Mouse (Mus musculus): ENCODE measurements around the gene Btbd18. TPM values are rescaled to one million over a fixed set of nuclear protein-coding genes. Genes with fewer than 3 reads are reported as not detected.

The Btbd18 gene
- polyA plus RNA-seq, 1 experiment from 2014 or later = 0.39 TPM

DNA sequence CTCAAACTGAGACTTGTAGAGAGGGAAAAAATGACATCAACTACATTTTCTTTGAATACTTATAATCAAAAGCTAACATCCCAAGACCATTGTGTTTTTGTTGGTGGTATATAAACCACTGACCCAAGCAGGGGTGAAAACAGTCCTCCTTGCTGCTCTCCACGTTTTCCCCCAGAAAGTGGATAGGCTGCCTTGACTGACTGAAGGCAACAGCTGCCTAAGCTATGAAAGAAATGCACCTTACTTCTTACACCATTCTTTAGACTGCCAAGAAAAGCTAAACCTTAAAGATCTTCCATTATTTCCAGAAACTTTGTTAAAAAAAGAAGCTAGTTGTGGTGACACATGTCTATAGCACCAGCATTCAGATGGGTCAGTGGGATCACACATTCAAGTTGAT lies 12.7 kb upstream of the Btbd18 start:
- Histone ChIP-seq H3K9me3 (ENCODE audit: low read depth, low read length) (no peaks in the 10 kb centered on the region), H3K36me3 (ENCODE audit: insufficient read depth) (no peaks in the 10 kb centered on the region), H3K4me2 (0 out of 2 replicates have a peak overlapping the region, but pooled peaks have one; percentile 10), H3K27me3 (ENCODE audit: insufficient read depth, low read length) (no peaks in the 10 kb centered on the region), H3K4me1 (ENCODE audit: insufficient read depth) (no peaks in the 10 kb centered on the region; the same call in 1 of the 2 replicates), H3K27ac (ENCODE audit: low read depth) (no peak overlapping the region), H3K9ac (no peak overlapping the region), H3K4me3 (ENCODE audit: low read depth, low read length) (no peak overlapping the region)
- DNase-seq = no peak
- no peak for TF ChIP-seq CTCF (IDR thresholded peaks at IDR 0.05; ENCODE audit: low read depth)
- 63% methylated on average over 1 of the region's 1 CpGs for WGBS
- no peak for ATAC-seq (ENCODE audit: insufficient read depth)

DNA sequence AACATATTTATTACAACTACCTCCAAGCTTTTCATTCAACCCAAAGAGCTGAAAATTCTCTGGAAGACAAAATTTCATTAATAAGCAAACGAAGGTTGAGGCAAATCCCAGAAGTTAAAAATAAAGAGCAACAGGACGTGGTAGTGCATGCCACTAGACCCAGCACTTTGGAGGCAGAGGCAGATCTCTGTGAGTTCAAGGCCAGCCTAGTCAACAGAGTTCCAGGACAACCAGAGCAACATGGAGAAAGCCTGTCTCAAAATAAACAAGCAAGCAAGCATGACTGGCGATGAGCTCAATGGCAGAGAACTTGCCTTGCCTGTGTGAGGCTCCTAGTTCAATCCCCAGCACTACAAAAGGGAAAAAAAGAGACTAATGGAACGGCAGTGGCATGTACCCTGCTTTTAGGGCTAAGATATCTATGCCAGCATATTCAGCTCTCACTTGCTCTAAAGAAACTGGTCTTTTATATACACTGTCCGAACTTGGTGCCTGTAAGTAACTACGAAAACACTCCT lies 11.8 kb upstream of the Btbd18 start:
- no peaks in the 10 kb centered on the region for H3K27me3 ChIP-seq (ENCODE audit: insufficient read depth, low read length)
- H3K9me3 ChIP-seq (ENCODE audit: low read depth, low read length) = no peaks in the 10 kb centered on the region
- 86% methylated on average over 6 of the region's 6 CpGs for whole genome bisulfite sequencing
- ATAC-seq (ENCODE audit: insufficient read depth) (no peak), DNase-seq (no peak)
- no peak overlapping the region for H3K4me3 ChIP-seq (ENCODE audit: low read depth, low read length)
- no peak overlapping the region for H3K27ac ChIP-seq (ENCODE audit: low read depth)
- no peak overlapping the region for H3K9ac ChIP-seq
- H3K36me3 ChIP-seq (ENCODE audit: insufficient read depth) = no peaks in the 10 kb centered on the region
- H3K4me2 ChIP-seq = peak overlapping the region; percentile 61
- TF ChIP-seq CTCF (IDR thresholded peaks at IDR 0.05; ENCODE audit: low read depth) = no peak
- no peaks in the 10 kb centered on the region; the same call in 1 of the 2 replicates for H3K4me1 ChIP-seq (ENCODE audit: insufficient read depth)

DNA sequence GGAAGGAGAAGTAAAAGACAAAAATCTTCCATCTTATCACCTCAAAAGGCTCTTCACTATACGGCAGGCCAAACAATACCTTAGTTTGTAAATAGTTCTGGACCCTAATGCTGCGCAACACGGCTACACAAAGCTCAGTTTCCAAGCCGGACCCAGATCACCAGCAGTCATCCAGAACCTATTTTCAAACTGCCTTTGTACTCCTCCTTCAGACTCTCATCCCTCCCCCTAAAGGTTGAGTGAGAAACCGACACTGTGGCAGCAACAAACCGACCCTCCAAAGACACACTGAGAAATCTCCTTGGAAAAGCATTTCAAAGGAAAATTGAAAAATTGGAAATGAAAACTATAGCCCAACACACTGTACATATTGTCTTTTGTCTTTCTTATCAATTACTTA lies 10.5 kb upstream of the Btbd18 start:
- Histone ChIP-seq H3K27ac (ENCODE audit: low read depth) (no peak overlapping the region), H3K27me3 (ENCODE audit: insufficient read depth, low read length) (no peaks in the 10 kb centered on the region), H3K4me3 (ENCODE audit: low read depth, low read length) (peak overlapping the region; percentile 60), H3K36me3 (ENCODE audit: insufficient read depth) (no peaks in the 10 kb centered on the region), H3K4me2 (peak overlapping the region; percentile 61), H3K9me3 (ENCODE audit: low read depth, low read length) (no peaks in the 10 kb centered on the region), H3K9ac (peak overlapping the region; percentile 55), H3K4me1 (ENCODE audit: insufficient read depth) (no peaks in the 10 kb centered on the region; the same call in 1 of the 2 replicates)
- DNase-seq = peak; percentile 64
- peak; percentile 47 for TF ChIP-seq CTCF (IDR thresholded peaks at IDR 0.05; ENCODE audit: low read depth)
- 25% methylated on average over 6 of the region's 6 CpGs for WGBS
- ATAC-seq (ENCODE audit: insufficient read depth) = no peak; the same call in 1 of the 2 replicates

GRCm38 (mm10) chr2:84649674-84650073 lies 9.2 kb upstream of the Btbd18 start:
- H3K4me2 ChIP-seq = peak overlapping the region; percentile 61
- peak overlapping the region; percentile 85 for H3K9ac ChIP-seq
- WGBS = 0% methylated on average over 10 of the region's 10 CpGs
- H3K36me3 ChIP-seq (ENCODE audit: insufficient read depth) = no peaks in the 10 kb centered on the region
- ATAC-seq (ENCODE audit: insufficient read depth) = no peak
- H3K4me1 ChIP-seq (ENCODE audit: insufficient read depth) = no peaks in the 10 kb centered on the region; the same call in 1 of the 2 replicates
- no peak for TF ChIP-seq CTCF (IDR thresholded peaks at IDR 0.05; ENCODE audit: low read depth)
- DNase-seq = peak; percentile 52
- H3K27ac ChIP-seq (ENCODE audit: low read depth) = peak overlapping the region; percentile 99
- no peaks in the 10 kb centered on the region for H3K27me3 ChIP-seq (ENCODE audit: insufficient read depth, low read length)
- no peaks in the 10 kb centered on the region for H3K9me3 ChIP-seq (ENCODE audit: low read depth, low read length)
- peak overlapping the region; percentile 60 for H3K4me3 ChIP-seq (ENCODE audit: low read depth, low read length)

DNA sequence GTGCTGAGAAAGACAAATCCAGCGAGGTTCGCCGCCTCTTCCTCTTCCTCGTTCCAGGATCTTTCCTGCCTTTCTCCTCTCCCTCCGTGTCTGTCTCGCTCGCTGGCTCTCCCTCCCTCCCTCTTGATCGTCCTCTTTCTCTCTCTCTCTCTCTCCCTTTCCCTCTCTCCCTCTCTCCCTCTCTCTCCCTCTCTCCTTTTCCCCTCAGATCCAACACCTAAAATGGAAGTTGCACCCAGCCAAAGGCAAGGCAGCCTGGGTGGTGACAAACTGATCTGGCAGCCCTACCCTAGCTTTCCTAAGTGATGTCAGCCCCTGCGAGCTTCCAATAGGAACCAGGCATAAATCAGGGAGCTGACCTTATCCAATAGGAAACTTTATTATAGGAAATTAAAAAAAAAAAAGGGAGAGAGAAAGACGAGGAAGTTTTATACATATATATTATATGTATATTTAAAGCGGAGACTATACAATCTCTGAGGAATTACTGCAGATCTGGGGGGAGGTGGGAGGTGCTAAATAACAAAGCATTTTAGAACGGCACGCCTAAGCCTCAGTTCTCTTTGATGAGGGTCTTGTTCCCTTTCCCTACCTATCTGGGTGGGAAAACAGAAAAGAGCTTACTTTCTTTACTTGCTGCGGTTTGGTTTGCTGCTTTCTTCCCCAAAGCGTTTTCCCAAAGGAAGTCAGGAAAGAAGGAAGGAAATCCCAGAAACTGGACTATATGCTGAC lies 8.2 kb upstream of the Btbd18 start, which contains the start of gene Ctnnd1:
TSS of gene Ctnnd1 (minus strand) at position 302 of the 732 bp plus-strand sequence.
- under 1% methylated on average over 15 of the region's 15 CpGs for whole genome bisulfite sequencing
- TF ChIP-seq CTCF (IDR thresholded peaks at IDR 0.05; ENCODE audit: low read depth) = no peak
- Histone ChIP-seq H3K27me3 (ENCODE audit: insufficient read depth, low read length) (no peaks in the 10 kb centered on the region), H3K9me3 (ENCODE audit: low read depth, low read length) (no peaks in the 10 kb centered on the region), H3K4me2 (peak within 1 kb of the TSS; percentile 61), H3K36me3 (ENCODE audit: insufficient read depth) (no peaks in the 10 kb centered on the region), H3K4me1 (ENCODE audit: insufficient read depth) (no peaks in the 10 kb centered on the region; the same call in 1 of the 2 replicates), H3K4me3 (ENCODE audit: low read depth, low read length) (peak within 1 kb of the TSS; percentile 60), H3K9ac (peak within 1 kb of the TSS; percentile 85), H3K27ac (ENCODE audit: low read depth) (peak within 1 kb of the TSS; percentile 99)
- DNase-seq (peak; percentile 95), ATAC-seq (ENCODE audit: insufficient read depth) (peak; percentile 98)

DNA sequence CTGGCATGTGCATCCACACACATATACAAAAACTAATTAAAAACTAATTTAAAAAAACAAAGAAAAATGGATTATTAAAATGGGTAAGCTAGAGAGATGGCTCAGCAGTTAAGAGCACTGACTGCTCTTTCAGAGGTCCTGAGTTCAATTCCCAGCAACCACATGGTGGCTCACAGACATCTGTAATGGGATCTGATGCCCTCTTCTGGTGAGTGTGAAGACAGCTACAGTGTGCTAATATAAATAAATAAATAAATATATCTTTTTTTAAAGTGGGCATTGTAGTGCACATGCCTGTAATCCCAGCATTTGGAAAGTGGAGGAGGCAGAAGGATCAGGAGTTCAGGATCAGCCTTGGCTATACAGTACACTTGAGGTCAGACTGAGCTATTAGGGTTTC lies 5.5 kb upstream of the Btbd18 start:
- Histone ChIP-seq H3K27ac (ENCODE audit: low read depth) (no peak overlapping the region), H3K9ac (no peak overlapping the region), H3K36me3 (ENCODE audit: insufficient read depth) (no peaks in the 10 kb centered on the region), H3K4me2 (no peak overlapping the region), H3K4me3 (ENCODE audit: low read depth, low read length) (no peak overlapping the region), H3K27me3 (ENCODE audit: insufficient read depth, low read length) (no peaks in the 10 kb centered on the region), H3K9me3 (ENCODE audit: low read depth, low read length) (no peaks in the 10 kb centered on the region), H3K4me1 (ENCODE audit: insufficient read depth) (no peaks in the 10 kb centered on the region)
- peak; percentile 25; the same call in 1 of the 2 replicates for TF ChIP-seq CTCF (IDR thresholded peaks at IDR 0.05; ENCODE audit: low read depth)
- no peak for DNase-seq
- ATAC-seq (ENCODE audit: insufficient read depth) = no peak

GRCm38 (mm10) chr2:84655864-84656263 lies 3.0 kb upstream of the Btbd18 start:
- Histone ChIP-seq H3K9ac (no peak overlapping the region), H3K4me2 (no peak overlapping the region), H3K27me3 (ENCODE audit: insufficient read depth, low read length) (no peaks in the 10 kb centered on the region), H3K9me3 (ENCODE audit: low read depth, low read length) (no peaks in the 10 kb centered on the region), H3K27ac (ENCODE audit: low read depth) (no peak overlapping the region), H3K4me3 (ENCODE audit: low read depth, low read length) (no peak overlapping the region), H3K4me1 (ENCODE audit: insufficient read depth) (no peaks in the 10 kb centered on the region), H3K36me3 (ENCODE audit: insufficient read depth) (no peaks in the 10 kb centered on the region)
- no peak for ATAC-seq (ENCODE audit: insufficient read depth)
- DNase-seq = no peak
- TF ChIP-seq CTCF (IDR thresholded peaks at IDR 0.05; ENCODE audit: low read depth) = no peak
- 62% methylated on average over 1 of the region's 1 CpGs for WGBS
